Mouse (Mus musculus) small intestine, adult 2 months (tissue): Measurements from ENCODE around the gene Hmgn1.

Experiments
- CTCF ChIP-seq: fragments of 200-500 bp; IDR thresholded peaks from 2 replicates; pipeline ENCODE4 v1.5.1; 2012; ENCODE audit warnings: low read depth, mild to moderate bottlenecking, control low read depth, inconsistent platforms, low read length, moderate library complexity, mixed read lengths; ENCODE audit not compliant: insufficient replicate concordance, insufficient read length; ENCODE audit errors: extremely low read depth
- POLR2A ChIP-seq: fragments of 200-500 bp; IDR thresholded peaks from 2 replicates; pipeline ENCODE4 v1.6.1; 2012; ENCODE audit warnings: low read depth, mild to moderate bottlenecking, control low read depth, inconsistent platforms, low read length, moderate library complexity

DNA sequence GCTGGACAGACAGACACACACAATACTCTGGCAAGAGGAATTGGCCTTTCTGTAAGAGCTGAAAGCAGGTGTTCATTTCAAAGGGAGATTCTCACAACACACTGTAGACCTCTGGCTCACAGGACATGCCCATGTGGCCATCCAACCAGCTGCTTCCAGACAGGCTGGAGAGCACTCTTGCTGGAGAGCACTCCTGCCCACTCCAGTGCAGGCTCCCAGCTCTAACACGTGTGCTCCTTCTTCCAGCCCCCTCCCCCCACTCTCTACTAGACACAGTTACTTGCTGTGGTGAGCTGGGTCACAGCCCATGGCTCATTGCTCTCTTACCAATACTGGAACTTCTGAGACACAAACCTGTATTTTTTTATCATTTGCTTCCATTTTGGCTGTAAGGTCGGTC, 47.9 kb upstream of the Hmgn1 start:
- TF ChIP-seq CTCF (no peak), POLR2A (no peak)
